Mouse (Mus musculus) midbrain, embryonic 11.5 days (tissue): ENCODE results near the gene Ccs. TPM values are rescaled to one million over a fixed set of nuclear protein-coding genes. Genes with fewer than 3 reads are reported as not detected.

Source experiments
- polyA plus RNA-seq: library from polyadenylated mRNA; unstranded; fragments of >200 nt; fragmentation: Nextera tagmentation; extraction: Ambion mirVana; gene quantifications from 2 replicates; pipeline ENCODE4 v1.2.1, GENCODE M21; 2014

The Ccs gene
- polyA plus RNA-seq, 1 experiment from 2014 or later = 35.6 TPM

Other genes with a start within 250 kb of the Ccs start
- gene Lrfn4, start 223.7 kb downstream of the Ccs start, polyA plus RNA-seq = 7.5 and 7.6 TPM in 2 replicates
- 61.0 and 68.7 TPM in 2 replicates for gene Rce1, start 213.7 kb downstream of the Ccs start, polyA plus RNA-seq
- gene Gm960, start 140.7 kb downstream of the Ccs start, polyA plus RNA-seq = 2.3 and 3.4 TPM in 2 replicates
- gene Sptbn2, start 128.2 kb downstream of the Ccs start, polyA plus RNA-seq = 13.4 and 14.0 TPM in 2 replicates
- gene Rbm4b, start 82.8 kb downstream of the Ccs start, polyA plus RNA-seq = 137 and 152 TPM in 2 replicates
- 108 and 111 TPM in 2 replicates for gene Rbm4, start 45.4 kb downstream of the Ccs start, polyA plus RNA-seq
- 12.9 and 27.2 TPM in 2 replicates for gene Gm21992, start 27.7 kb downstream of the Ccs start, polyA plus RNA-seq
- 108 and 113 TPM in 2 replicates for gene Rbm14, start 27.7 kb downstream of the Ccs start, polyA plus RNA-seq
- 0.07 and 0.11 TPM in 2 replicates for gene Ccdc87, start within 50 bp of the Ccs start, polyA plus RNA-seq
- 34.1 and 34.9 TPM in 2 replicates for gene Ctsf, start 15.8 kb upstream of the Ccs start, polyA plus RNA-seq
- gene Actn3, start 38.6 kb upstream of the Ccs start, polyA plus RNA-seq = 0.86 and 1.2 TPM in 2 replicates
- gene Zdhhc24, start 39.3 kb upstream of the Ccs start, polyA plus RNA-seq = 12.4 and 13.3 TPM in 2 replicates
- gene Bbs1, start 67.3 kb upstream of the Ccs start, polyA plus RNA-seq = 6.5 and 7.8 TPM in 2 replicates
- gene Dpp3, start 89.0 kb upstream of the Ccs start, polyA plus RNA-seq = 153 and 159 TPM in 2 replicates
- 1.3 and 1.5 TPM in 2 replicates for gene Peli3, start 103.8 kb upstream of the Ccs start, polyA plus RNA-seq
- 157 and 158 TPM in 2 replicates for gene Mrpl11, start 122.8 kb upstream of the Ccs start, polyA plus RNA-seq
- 0.04 TPM in 1 of 2 replicates, not detected in the other for gene Npas4, start 151.0 kb upstream of the Ccs start, polyA plus RNA-seq
- gene Slc29a2, start 184.5 kb upstream of the Ccs start, polyA plus RNA-seq = 4.2 TPM in 2 replicates
- gene B4gat1, start 199.5 kb upstream of the Ccs start, polyA plus RNA-seq = 40.1 and 41.7 TPM in 2 replicates
- 1.6 TPM in 2 replicates for gene AC124502.3, start 199.6 kb upstream of the Ccs start, polyA plus RNA-seq
- gene Brms1, start 202.0 kb upstream of the Ccs start, polyA plus RNA-seq = 66.1 and 68.4 TPM in 2 replicates
- 0.63 and 1.4 TPM in 2 replicates for gene Rin1, start 211.1 kb upstream of the Ccs start, polyA plus RNA-seq
- gene Cd248, start 228.7 kb upstream of the Ccs start, polyA plus RNA-seq = 26.7 and 32.2 TPM in 2 replicates
- 1.3 TPM in 2 replicates for gene Tmem151a, start 246.2 kb upstream of the Ccs start, polyA plus RNA-seq
- gene Yif1a, start 249.2 kb upstream of the Ccs start, polyA plus RNA-seq = 70.4 and 80.6 TPM in 2 replicates